Mouse (Mus musculus) myocyte (in vitro differentiated cells): Measurements from ENCODE around the gene Gm20823. TPM values are rescaled to one million over a fixed set of nuclear protein-coding genes. Genes with fewer than 3 reads are reported as not detected.
"Not testable (repeated sequence)": the region's sequence is repeated elsewhere in the genome, so short reads cannot be mapped to it uniquely, and the experiment has no call there.

Experiments used
- H3K27me3 ChIP-seq: one replicate; pipeline ENCODE4 v1.6.1; 2011; ENCODE audit not compliant: control insufficient read depth, insufficient read depth, insufficient read length
- H3K36me3 ChIP-seq: one replicate; pipeline ENCODE4 v1.6.1; 2011; ENCODE audit not compliant: control insufficient read depth, insufficient read depth
- H3K4me2 ChIP-seq: one replicate; pipeline ENCODE4 v1.6.1; 2011; ENCODE audit warnings: low read depth, control low read depth
- H3K4me3 ChIP-seq: one replicate; pipeline ENCODE4 v1.5.1; 2011; ENCODE audit warnings: mild to moderate bottlenecking, control low read depth, moderate library complexity
- H3K79me2 ChIP-seq: one replicate; pipeline ENCODE4 v1.6.1; 2011; ENCODE audit not compliant: control insufficient read depth, insufficient read depth
- H3ac ChIP-seq: one replicate; pipeline ENCODE4 v1.6.1; 2011; ENCODE audit not compliant: control insufficient read depth, insufficient read length
- polyA plus RNA-seq: library from polyadenylated mRNA; unstranded; fragments of >200 nt; fragmentation: generic; extraction: Trizol; gene quantifications from one replicate; pipeline ENCODE4 v1.2.1, GENCODE M21; 2012; ENCODE audit warnings: missing spikeins

Gene Gm20823
- not detected for polyA plus RNA-seq

- not testable (repeated sequence) for H3K36me3 ChIP-seq, H3ac ChIP-seq, H3K4me3 ChIP-seq, H3K4me2 ChIP-seq, H3K79me2 ChIP-seq, H3K27me3 ChIP-seq
These were observed at the start of gene Gm20823 for GRCm38 (mm10) chrY:62464745-62465144. TSS of gene Gm20823 (minus strand) at chrY:62464845.
